Mouse (Mus musculus) neural tube, embryonic 13.5 days (tissue): ENCODE measurements around the gene Plaur. TPM values are rescaled to one million over a fixed set of nuclear protein-coding genes. Genes with fewer than 3 reads are reported as not detected.

ENCODE experiments used
- ATAC-seq: fragments of 200-750 bp; cut with Nextera tagmentation; 2 replicates; pipeline ENCODE4 v1.8.0; 2017; ENCODE audit warnings: low read depth, mild to moderate bottlenecking, moderate TSS enrichment, moderate library complexity
- H3K27ac ChIP-seq: fragments of 300-500 bp; sonication (generic); replicated peaks from 2 replicates; pipeline ENCODE4 v1.5.1; 2015; ENCODE audit warnings: moderate library complexity, mild to moderate bottlenecking, inconsistent platforms
- H3K27me3 ChIP-seq: fragments of 300-500 bp; sonication (generic); 2 replicates; pipeline ENCODE4 v1.6.1; 2015; ENCODE audit warnings: mild to moderate bottlenecking, inconsistent platforms
- H3K36me3 ChIP-seq: fragments of 300-500 bp; sonication (generic); 2 replicates; pipeline ENCODE4 v1.6.1; 2015; ENCODE audit warnings: mild to moderate bottlenecking, inconsistent platforms
- H3K4me1 ChIP-seq: fragments of 300-500 bp; sonication (generic); replicated peaks from 2 replicates; pipeline ENCODE4 v1.6.1; 2015; ENCODE audit warnings: inconsistent platforms
- H3K4me2 ChIP-seq: fragments of 300-500 bp; sonication (generic); 2 replicates; pipeline ENCODE4 v1.6.1; 2015; ENCODE audit warnings: inconsistent platforms, mild to moderate bottlenecking, moderate library complexity
- H3K4me3 ChIP-seq: fragments of 300-500 bp; sonication (generic); 2 replicates; pipeline ENCODE4 v1.5.1; 2015; ENCODE audit warnings: mild to moderate bottlenecking, inconsistent platforms
- H3K9ac ChIP-seq: fragments of 300-500 bp; sonication (generic); 2 replicates; pipeline ENCODE4 v1.6.1; 2015; ENCODE audit warnings: moderate library complexity, mild to moderate bottlenecking, inconsistent platforms
- H3K9me3 ChIP-seq: fragments of 300-500 bp; sonication (generic); 2 replicates; pipeline ENCODE4 v1.6.1; 2016; ENCODE audit warnings: inconsistent platforms
- WGBS: fragments of 180-500 bp; shearing (Covaris S2); methylation state at CpG from one replicate; pipeline ENCODE4 v1.1.7; 2015; 5-methylcytosine and 5-hydroxymethylcytosine counted together
- polyA plus RNA-seq: library from polyadenylated mRNA; unstranded; fragments of >200 nt; fragmentation: Nextera tagmentation; extraction: Ambion mirVana; gene quantifications from 2 replicates; pipeline ENCODE4 v1.2.1, GENCODE M21; 2015

Plaur gene
- polyA plus RNA-seq, 1 experiment from 2014 or later = 1.3 TPM

DNA sequence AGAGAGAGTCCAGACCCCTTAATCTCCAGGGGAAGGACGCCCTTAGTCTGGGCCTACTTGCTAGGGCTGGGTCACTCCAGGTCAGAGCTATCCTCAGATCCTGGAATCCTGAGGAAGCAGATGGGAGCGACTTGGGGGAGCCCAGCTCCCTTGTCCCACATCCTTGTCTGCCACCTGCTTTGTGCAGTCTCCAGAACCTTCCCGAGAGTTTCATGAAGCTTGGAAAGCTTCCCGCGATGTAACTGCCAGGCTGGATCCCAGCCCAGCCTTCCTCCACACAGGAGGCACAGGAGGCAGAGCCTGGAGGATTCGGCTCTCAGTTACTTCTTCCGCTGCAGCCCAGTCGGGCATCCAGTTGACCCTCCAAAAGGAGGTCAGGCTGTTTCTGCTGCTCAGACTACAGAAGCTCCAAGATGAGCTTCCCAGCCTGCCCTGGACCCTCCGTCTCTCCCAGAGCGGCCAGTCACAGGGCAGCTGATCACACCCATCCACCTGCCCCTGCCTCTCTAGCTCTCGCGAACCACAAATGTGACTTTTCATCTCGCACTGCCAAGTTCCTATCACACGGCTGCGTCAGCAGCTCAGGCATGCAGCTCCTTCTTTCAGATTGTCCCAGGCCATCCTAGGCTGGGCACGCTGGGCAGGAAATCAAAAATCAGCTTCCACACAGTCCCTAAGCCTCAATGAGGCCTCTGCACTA, 32.7 kb upstream of the Plaur start:
- Histone ChIP-seq H3K4me1 (no peaks in the 10 kb centered on the region), H3K4me3 (no peak overlapping the region), H3K36me3 (no peaks in the 10 kb centered on the region), H3K9me3 (0 out of 2 replicates have a peak, but pooled peaks cover 11% of the 10 kb centered on the region), H3K27me3 (peaks cover 10% of the 10 kb centered on the region; the same call in 1 of the 2 replicates), H3K9ac (no peak overlapping the region), H3K4me2 (no peak overlapping the region), H3K27ac (0 out of 2 replicates have a peak overlapping the region, but pooled peaks have one; percentile 13)
- ATAC-seq = 0 out of 2 replicates have a peak, but pooled peaks have one; percentile 26
- WGBS = 71% methylated on average over 16 of the region's 16 CpGs

- Histone ChIP-seq H3K4me2 (no peak overlapping the region), H3K27me3 (peaks cover 10% of the 10 kb centered on the region; the same call in 1 of the 2 replicates), H3K27ac (no peak overlapping the region), H3K9me3 (0 out of 2 replicates have a peak, but pooled peaks cover 11% of the 10 kb centered on the region), H3K4me1 (no peaks in the 10 kb centered on the region), H3K9ac (no peak overlapping the region), H3K36me3 (no peaks in the 10 kb centered on the region), H3K4me3 (no peak overlapping the region)
- no peak for ATAC-seq
- 96% methylated on average over 15 of the region's 15 CpGs for WGBS
Measured at GRCm38 (mm10) chr7:24430551-24431345, 31.5 kb upstream of the Plaur start.

DNA sequence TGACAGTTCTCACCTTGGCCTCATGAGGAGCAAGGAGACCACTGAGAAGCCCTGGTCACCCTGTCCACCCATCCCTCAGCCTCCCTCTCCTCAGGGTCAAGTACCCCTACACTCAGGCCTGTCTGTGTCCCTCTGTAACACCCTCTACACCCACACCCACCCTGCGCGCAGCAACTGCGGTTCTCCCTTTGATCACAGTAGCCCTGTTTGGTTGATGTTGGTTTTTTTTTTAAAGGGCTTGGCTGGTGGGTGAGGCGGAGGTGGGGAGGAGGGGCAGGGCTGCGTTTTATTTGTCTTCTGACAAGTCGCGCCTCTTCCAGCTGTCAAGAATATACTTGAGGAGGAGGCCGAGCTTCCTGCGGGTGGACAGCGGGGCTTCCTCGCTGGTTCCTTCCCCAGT, 30.6 kb upstream of the Plaur start:
- H3K4me2 ChIP-seq = no peak overlapping the region
- H3K27me3 ChIP-seq = peaks cover 10% of the 10 kb centered on the region; the same call in 1 of the 2 replicates
- H3K4me3 ChIP-seq = no peak overlapping the region
- H3K27ac ChIP-seq = no peak overlapping the region
- 57% methylated on average over 11 of the region's 11 CpGs for WGBS
- H3K36me3 ChIP-seq = no peaks in the 10 kb centered on the region
- ATAC-seq = no peak
- H3K9me3 ChIP-seq = 0 out of 2 replicates have a peak, but pooled peaks cover 11% of the 10 kb centered on the region
- no peaks in the 10 kb centered on the region for H3K4me1 ChIP-seq
- no peak overlapping the region for H3K9ac ChIP-seq

GRCm38 (mm10) chr7:24435305-24435704, 27.0 kb upstream of the Plaur start:
- Histone ChIP-seq H3K4me1 (no peaks in the 10 kb centered on the region), H3K9ac (no peak overlapping the region), H3K4me3 (no peak overlapping the region), H3K27me3 (peaks cover 10% of the 10 kb centered on the region), H3K9me3 (0 out of 2 replicates have a peak, but pooled peaks cover 11% of the 10 kb centered on the region), H3K36me3 (no peaks in the 10 kb centered on the region), H3K27ac (no peak overlapping the region), H3K4me2 (no peak overlapping the region)
- no peak for ATAC-seq
- 70% methylated on average over 5 of the region's 5 CpGs for WGBS

DNA sequence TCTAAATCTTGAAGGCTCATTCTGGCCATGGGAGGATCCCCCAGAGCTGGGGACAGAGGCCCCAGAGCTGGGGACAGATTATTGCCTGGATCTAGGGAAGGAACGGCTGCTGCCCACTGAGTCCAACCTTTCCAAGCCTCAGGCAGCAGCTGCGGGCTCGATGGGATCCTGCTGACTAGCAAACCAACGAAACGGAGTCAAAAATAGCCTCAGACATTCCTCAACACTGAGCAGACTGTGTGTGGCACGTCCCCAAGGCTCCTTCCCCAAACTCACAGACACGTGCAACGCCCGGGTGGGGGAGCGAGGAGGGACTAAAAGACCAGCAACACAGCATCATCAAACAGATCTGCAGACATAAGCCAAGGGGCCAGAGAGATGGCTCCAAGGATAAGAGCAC, 24.3 kb upstream of the Plaur start:
- Histone ChIP-seq H3K9me3 (0 out of 2 replicates have a peak, but pooled peaks cover 3% of the 10 kb centered on the region), H3K4me1 (no peaks in the 10 kb centered on the region), H3K36me3 (no peaks in the 10 kb centered on the region), H3K4me2 (no peak overlapping the region), H3K27me3 (peaks cover 7% of the 10 kb centered on the region), H3K4me3 (no peak overlapping the region), H3K9ac (no peak overlapping the region), H3K27ac (no peak overlapping the region)
- no peak for ATAC-seq
- 79% methylated on average over 10 of the region's 10 CpGs for WGBS

DNA sequence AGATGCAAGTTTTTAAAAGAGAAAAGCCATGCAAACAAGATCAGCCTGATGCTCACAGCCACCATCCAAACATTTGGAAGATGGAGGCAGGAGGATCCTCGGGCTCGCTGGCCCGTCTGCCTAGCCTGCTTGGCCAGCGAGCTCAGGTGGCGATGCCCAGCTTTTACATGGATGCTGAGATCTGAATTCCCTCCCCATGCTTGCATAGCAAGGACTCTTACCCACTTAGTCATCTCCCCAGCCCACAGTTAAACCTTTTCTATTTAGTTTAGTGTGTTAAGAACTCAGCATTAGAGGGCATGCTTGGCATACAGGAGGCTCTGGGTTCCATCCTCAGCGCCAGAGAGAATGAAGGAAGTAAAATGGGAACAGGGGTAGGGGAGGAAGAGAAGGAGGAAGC, 23.1 kb upstream of the Plaur start:
- 87% methylated on average over 6 of the region's 6 CpGs for WGBS
- H3K27me3 ChIP-seq = no peaks in the 10 kb centered on the region; the same call in 1 of the 2 replicates
- H3K4me2 ChIP-seq = no peak overlapping the region
- no peaks in the 10 kb centered on the region for H3K4me1 ChIP-seq
- no peaks in the 10 kb centered on the region for H3K36me3 ChIP-seq
- no peak overlapping the region for H3K27ac ChIP-seq
- ATAC-seq = no peak
- H3K9me3 ChIP-seq = no peaks in the 10 kb centered on the region
- H3K9ac ChIP-seq = no peak overlapping the region
- H3K4me3 ChIP-seq = no peak overlapping the region

DNA sequence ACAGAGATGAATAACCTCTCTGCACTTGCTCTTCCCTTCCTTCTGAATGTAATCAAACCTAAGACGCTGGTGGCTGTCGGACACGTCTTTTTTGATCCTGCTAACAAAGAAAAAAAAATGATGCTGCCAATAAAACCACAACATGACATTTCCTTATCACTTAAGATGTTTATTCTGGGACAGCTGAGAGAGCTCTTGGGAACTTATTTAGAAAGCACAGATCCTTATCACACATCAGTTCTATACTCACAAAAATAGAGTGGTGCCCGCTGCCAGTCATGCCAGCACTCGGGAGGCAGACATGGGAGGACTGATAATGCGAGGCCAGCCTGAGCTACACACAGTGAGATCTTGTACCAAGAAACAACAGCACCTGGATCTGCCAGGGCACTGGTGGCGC, 22.4 kb upstream of the Plaur start:
- Histone ChIP-seq H3K9me3 (no peaks in the 10 kb centered on the region), H3K4me3 (no peak overlapping the region), H3K4me2 (no peak overlapping the region), H3K4me1 (no peaks in the 10 kb centered on the region), H3K27ac (no peak overlapping the region), H3K9ac (no peak overlapping the region), H3K27me3 (no peaks in the 10 kb centered on the region; the same call in 1 of the 2 replicates), H3K36me3 (no peaks in the 10 kb centered on the region)
- WGBS = 79% methylated on average over 7 of the region's 7 CpGs
- ATAC-seq = no peak

- H3K9ac ChIP-seq = no peak overlapping the region
- H3K4me1 ChIP-seq = no peaks in the 10 kb centered on the region
- H3K27ac ChIP-seq = no peak overlapping the region
- H3K4me2 ChIP-seq = no peak overlapping the region
- H3K9me3 ChIP-seq = no peaks in the 10 kb centered on the region
- H3K27me3 ChIP-seq = no peaks in the 10 kb centered on the region; the same call in 1 of the 2 replicates
- WGBS = 10% methylated on average over 1 of the region's 1 CpGs
- ATAC-seq = no peak
- H3K4me3 ChIP-seq = no peak overlapping the region
- H3K36me3 ChIP-seq = no peaks in the 10 kb centered on the region
Measured at GRCm38 (mm10) chr7:24441785-24442184, 20.5 kb upstream of the Plaur start.

DNA sequence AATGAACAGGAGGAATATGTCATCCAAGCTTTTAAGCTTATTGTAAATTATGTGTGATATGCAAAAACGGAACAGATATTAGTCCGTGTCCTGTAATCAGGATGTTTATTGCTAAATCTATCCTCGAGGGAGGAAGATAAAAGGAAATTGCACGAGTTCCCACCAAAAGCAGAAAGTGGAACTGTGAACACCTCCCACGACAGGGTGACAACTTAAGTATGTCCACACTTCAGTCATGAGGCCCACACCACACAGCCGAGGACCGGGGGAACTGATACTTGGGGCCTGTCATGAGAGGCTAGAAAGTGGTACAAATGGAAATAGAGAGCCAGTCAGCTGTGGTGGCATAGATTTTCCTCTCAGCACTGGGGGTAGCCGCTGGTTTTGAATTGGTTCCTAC, 20.0 kb upstream of the Plaur start:
- H3K4me1 ChIP-seq = no peaks in the 10 kb centered on the region
- no peak overlapping the region for H3K4me3 ChIP-seq
- no peaks in the 10 kb centered on the region for H3K9me3 ChIP-seq
- H3K27me3 ChIP-seq = no peaks in the 10 kb centered on the region; the same call in 1 of the 2 replicates
- H3K9ac ChIP-seq = no peak overlapping the region
- no peaks in the 10 kb centered on the region for H3K36me3 ChIP-seq
- H3K4me2 ChIP-seq = no peak overlapping the region
- H3K27ac ChIP-seq = no peak overlapping the region
- no peak for ATAC-seq
- 82% methylated on average over 8 of the region's 8 CpGs for WGBS

DNA sequence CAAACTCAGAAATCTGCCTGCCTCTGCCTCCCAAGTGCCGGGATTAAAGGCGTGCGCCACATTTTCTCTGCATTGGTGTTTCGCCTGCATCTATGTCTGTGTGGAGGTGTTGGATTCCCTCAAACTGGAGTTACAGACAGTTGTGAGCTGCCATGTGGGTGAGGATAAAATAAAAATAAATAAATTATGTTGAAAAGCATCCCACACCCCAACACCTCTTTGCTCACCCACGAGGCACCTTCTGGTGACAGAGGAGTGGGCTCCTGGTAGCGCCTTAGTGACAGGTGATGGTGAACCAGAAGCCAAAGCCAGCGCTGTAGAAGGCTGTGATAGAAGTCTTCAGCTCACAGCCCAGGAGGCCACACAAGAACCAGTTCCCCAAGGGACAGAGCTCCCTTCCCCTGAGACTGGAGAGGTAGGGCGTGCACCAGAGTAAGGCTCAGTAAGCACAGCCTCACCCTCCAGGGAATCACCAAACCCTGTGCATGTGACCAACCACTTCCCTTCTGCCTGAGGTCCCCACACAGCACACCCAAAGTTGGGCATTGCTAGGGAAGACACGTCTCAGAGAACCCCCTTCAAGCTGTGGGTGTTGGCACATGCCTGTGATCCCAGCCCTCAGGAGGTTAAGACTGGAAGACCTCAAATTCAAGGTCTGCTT, 16.9 kb upstream of the Plaur start:
- H3K36me3 ChIP-seq = no peaks in the 10 kb centered on the region
- no peak overlapping the region for H3K4me2 ChIP-seq
- no peaks in the 10 kb centered on the region for H3K4me1 ChIP-seq
- no peak overlapping the region for H3K27ac ChIP-seq
- H3K4me3 ChIP-seq = no peak overlapping the region
- no peaks in the 10 kb centered on the region for H3K9me3 ChIP-seq
- H3K27me3 ChIP-seq = no peaks in the 10 kb centered on the region; the same call in 1 of the 2 replicates
- no peak overlapping the region for H3K9ac ChIP-seq
- 88% methylated on average over 9 of the region's 9 CpGs for WGBS
- no peak for ATAC-seq

DNA sequence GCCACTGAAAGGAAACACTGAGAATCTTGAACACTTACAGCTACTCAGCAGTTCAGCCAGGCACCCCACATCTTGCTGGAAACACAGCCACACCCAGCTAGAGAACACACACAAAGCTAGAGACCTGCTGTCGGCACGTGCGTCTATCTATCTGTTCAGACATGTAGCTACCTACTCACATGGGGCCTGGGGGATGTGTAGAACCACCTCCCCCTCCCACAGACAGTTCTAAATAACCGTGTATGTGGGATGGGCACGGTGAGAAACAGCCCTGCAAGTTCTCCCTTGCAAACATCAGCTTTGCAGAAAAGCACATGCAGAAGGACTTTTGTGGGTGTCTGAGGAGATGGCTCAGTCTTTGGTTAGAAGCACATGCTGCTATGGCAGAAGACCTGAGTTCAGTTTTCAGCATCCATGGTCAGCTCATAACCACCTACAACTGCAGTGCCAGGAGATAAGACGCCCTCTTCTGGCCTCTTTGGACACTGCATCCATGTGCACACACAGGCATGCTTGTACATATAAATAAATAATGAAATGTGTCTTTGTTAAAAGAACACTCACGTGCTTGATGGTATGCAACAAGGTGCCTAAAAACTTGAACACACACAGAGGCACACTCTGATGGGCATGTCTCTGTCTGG, 15.5 kb upstream of the Plaur start:
- Histone ChIP-seq H3K4me3 (no peak overlapping the region), H3K4me1 (no peaks in the 10 kb centered on the region), H3K27me3 (no peaks in the 10 kb centered on the region), H3K4me2 (no peak overlapping the region), H3K27ac (no peak overlapping the region), H3K9me3 (no peaks in the 10 kb centered on the region), H3K9ac (no peak overlapping the region), H3K36me3 (no peaks in the 10 kb centered on the region)
- no peak for ATAC-seq
- 75% methylated on average over 7 of the region's 7 CpGs for WGBS
